Mouse (Mus musculus): Measurements from ENCODE around the gene Pik3cd.

DNA sequence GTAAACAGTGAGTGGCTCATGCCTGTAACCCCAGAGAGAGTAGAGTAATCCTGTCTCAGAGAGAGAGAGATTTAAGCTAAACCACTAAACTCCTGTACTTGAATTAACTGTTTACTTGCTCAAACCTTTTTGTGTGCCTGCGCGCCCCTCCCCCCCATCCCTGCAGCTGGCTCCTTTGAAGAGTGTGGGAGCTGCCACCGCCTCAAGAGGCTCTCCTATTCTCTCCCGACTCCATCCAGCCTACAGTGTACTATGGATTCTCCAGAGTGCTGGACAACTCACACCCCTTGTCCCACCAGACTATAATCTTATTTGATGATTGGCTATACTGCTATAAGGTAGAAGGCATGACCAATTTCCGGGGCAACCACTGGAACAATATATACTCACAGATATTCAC is 48.3 kb upstream of the Pik3cd start:
- TF ChIP-seq CTCF (IDR thresholded peaks at IDR 0.05; ENCODE audit: low read depth, low read length) (no peak), POLR2A (IDR thresholded peaks at IDR 0.05; ENCODE audit: extremely low read depth, insufficient read depth, low read length) (no peak)
